Mouse (Mus musculus) gastrocnemius, adult 8-10 months (tissue): Measurements from ENCODE around the gene Lrrtm4. TPM values are rescaled to one million over a fixed set of nuclear protein-coding genes. Genes with fewer than 3 reads are reported as not detected.

ENCODE experiments used
- DNase-seq, 2 experiments: peaks; one replicate each; pipeline ENCODE4 v3.0.0; 2022; ENCODE audit warnings: low spot score in 2 of 2
- total RNA-seq, 4 experiments: library from RNA; stranded (reverse); gene quantifications; 2 replicates each; pipeline ENCODE4 v1.2.4; 2022

Lrrtm4 gene
- total RNA-seq: not detected

DNA sequence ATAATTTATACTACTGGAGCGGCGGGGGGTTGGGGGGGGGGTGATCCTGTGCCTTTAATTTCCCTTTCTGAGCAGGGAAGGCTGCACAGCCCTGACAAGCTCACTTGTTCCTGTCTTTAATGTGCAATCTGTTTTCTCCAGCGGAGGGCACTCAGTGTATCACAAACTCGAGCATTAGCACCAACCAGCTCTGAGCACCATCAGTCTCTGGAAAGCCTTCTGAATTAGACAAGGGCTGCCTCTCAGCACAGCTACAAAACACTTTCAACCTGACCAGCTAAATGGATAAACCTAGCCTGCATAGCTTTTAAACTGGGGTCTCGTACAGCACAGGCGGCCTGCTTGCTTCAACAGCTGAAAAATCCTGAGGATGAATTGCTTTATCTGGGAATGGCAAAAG, at the start of gene Lrrtm4:
TSS of gene Lrrtm4 (plus strand) at position 113 of the 400 bp plus-strand sequence.
- no peak for DNase-seq

DNA sequence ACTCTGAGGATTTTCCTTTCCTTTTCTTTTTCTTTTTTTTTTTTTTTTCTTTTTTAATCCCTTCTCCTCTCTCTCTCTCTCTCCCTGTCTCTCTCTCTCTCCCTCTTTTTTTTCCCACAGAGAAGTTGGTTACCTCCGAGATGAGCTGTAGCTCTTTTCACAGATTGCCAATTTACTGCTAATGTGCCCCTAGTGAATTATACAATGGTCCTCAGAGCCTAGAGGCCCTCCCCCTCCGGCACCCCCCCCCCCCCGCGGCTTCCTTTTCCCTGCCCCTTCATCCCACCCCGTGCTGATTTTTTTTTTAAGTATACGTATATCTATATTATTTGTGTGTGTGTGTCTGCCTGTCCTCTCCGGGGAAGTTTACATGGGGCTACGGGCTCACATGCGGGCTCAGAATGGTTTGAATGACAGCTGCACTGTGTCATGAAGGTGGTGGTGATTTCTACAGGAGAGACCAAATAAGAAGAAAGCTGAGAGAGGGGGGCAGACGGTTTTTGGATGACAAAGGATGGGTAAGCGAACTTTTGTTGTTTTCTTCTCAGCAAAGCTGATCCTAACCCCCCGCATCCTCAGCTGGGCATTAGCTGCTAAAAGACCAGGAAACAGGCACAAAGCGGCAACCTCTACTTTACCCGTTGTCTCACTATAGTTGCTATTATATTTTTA, 648 bp downstream of the Lrrtm4 start:
- DNase-seq: no peak

DNA sequence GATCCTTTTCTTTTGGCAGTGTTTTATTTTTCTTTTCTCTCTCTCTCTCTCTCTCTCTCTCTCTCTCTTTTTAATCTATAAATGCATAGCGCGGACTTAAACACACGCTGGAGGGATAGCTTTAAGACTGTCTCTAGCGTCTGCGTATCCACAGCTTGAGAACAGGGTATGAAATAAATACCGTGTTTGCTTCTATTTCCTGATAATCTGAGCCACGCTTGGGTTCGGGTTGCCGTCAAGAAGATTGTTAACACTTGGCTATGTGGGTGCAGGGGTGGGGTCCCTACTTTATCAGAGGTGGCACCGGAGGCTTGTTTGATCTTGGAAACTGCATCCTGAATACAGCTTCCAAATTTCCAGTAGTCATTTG, 1.2 kb downstream of the Lrrtm4 start:
- no peak for DNase-seq

DNA sequence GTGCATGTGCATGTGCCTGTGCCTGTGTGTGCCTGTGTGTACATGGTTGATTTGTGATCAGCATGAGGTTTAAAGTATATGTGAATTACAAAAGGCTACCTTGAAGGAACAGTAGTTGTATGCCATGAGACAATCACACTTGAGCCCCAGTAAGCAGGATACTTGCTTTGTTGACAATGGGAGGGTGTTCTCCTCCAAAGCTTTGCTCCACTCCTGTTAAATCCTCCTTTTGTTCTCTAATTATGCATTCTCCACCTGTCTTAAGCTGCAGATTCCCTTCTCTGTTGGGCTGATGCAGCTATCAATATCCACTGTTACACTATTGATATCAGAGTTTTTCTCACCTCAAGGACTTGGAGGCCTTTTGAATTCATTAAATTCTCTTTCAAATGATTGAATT, 38.2 kb downstream of the Lrrtm4 start:
- DNase-seq: no peak

DNA sequence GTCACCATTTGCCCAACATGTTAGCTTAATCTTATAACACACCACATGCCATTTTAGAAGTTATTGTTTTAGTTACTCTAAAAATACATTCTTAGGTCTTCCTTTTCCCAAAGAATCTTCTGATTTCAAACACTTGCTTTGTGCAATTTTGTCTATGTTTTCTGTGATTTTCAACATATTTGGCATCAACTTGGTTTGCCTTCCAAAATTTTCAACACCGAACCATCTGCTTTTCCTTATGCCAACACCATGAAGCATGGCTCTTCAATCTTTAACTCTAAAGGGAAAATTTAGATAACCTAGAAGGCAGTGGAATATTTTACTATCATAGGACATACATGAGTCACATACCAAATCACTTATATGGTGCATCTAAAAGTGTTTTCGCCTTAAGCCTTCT, 59.3 kb downstream of the Lrrtm4 start:
- no peak for DNase-seq

DNA sequence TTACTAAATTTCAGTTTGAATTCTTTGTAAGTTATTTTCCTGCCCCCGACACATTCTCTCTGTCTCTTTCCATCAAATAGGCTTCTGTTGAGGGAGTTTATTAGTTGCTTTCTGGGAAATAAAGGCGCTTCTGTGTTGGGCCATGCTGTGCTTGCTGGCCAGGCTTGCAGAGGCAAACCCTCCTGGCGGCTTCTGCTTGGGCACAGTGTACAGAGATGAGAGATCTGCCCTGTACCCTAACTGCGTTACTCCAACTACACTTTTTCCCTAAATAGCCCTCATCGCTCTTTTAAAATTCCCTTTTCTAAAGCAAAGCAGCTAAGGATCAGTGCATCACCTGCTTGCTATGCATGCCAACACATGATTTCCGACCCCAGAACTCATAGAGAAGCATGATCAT, 60.6 kb downstream of the Lrrtm4 start:
- no peak for DNase-seq

GRCm38 (mm10) chr6:80094909-80095308, 76.2 kb downstream of the Lrrtm4 start:
- DNase-seq: no peak

DNA sequence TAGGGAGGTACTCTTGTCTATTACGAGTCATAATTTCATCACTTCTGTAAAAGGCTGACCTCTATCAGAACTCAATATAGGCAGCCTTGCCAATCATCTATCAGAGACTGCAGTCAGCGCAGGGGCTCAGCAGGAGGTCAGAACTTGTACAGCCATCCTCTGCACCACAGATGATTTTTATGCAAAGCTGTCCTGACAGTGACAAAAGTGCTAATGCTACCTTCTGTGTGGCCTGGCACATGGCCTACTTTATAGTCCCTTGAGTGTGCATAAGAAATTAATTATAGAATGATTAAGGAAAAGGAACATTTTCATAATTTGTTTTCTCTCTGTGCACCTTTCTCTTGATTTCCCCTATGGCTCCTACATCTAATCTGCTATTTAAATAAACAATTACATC, 86.7 kb downstream of the Lrrtm4 start:
- no peak for DNase-seq

DNA sequence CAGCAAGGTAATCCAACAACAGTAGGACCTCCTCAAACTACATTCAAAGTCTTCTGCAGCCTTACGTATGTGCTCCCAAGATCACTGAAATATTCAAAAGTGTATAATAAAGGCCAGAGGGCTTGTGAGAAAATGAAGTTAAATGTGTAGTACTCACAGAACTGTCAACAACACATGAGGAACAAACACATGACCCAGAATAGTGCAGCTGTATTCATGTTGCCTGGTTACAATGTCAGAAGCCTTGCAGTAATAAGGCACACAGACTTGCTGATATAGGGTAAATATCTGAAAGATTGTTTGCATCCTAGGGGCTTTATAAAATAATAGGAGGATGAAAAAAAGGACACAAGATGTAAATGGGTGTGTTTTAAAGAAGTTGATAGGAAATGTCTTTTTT, 87.2 kb downstream of the Lrrtm4 start:
- no peak for DNase-seq

GRCm38 (mm10) chr6:80126419-80126818, 107.7 kb downstream of the Lrrtm4 start:
- no peak for DNase-seq

GRCm38 (mm10) chr6:80162585-80162984, 143.9 kb downstream of the Lrrtm4 start:
- DNase-seq: no peak

DNA sequence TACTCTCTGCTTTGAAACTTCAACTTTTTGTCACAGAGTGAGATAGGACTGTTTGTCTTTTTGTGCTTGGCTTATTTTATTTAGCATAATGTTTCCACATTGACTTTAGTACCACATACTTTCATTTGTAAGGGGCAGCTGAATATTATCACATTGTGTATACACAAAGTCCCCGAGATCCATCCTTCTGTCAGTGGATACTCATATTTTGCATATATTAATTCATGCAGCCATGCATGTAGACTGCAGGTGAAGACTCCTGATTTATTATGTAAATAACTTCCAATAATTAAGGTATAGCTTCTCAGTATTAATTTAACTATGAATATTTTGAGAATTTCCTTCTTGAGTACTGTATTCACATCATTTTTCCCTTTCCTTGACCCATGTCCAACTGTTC, 163.2 kb downstream of the Lrrtm4 start:
- DNase-seq: no peak

DNA sequence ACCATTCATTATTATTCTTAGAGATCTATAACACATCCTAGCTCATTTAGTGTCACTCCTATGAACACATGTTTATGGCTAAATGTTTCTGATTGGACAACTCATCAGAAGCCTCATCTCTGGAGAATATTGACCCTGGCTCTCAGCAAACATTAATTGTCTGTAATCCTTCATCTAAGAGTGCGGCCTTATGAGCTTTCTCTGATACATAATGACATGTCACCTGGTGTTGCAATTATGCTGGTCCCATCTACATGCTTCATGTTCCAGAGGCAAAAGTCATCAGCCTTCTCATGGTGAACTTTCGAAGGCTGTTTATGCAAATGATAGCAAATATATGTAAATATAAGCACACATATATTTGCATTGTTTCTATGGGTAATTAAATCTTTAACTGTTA, 163.7 kb downstream of the Lrrtm4 start:
- no peak for DNase-seq

GRCm38 (mm10) chr6:80185489-80186113, 166.9 kb downstream of the Lrrtm4 start:
- no peak for DNase-seq

DNA sequence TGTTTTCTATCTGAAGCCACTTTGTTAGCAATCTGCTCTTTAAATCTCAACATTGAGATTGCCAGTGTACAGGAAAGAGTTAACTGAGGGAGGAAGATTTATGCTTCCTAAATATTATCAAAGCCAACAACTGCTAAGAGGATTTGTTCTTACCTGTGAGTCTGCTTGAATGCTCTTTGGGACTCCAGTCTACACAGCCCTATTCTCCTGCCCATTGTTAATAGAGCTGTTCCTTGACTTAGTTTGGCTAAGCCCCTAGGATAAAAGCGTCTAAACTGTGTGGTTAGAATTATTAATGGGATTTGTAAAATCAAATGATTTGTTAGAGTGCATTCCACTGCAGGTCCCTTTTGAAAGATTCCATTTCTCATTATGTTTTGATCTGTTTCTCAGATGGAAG, 168.1 kb downstream of the Lrrtm4 start:
- no peak for DNase-seq

DNA sequence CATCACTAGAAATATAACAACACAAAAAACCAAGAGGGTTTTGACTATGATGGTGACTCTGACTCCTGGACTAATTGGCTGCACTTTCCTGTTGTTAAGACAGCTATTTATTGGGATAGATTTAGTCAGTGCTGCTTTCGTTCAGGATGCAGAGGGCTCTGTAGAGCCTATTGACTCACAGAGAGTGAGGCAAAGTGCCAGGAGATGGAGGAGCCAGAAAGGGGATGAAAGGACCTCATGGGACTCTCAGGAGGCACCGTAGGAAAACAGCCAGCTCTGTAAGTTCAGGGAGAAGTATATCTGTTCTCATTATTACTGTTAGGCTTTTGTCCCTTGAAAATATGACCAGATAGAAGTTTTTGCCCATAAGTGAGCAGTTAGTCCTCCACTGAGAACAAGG, 190.8 kb downstream of the Lrrtm4 start:
- no peak for DNase-seq

GRCm38 (mm10) chr6:80210281-80210680, 191.6 kb downstream of the Lrrtm4 start:
- DNase-seq: no peak

DNA sequence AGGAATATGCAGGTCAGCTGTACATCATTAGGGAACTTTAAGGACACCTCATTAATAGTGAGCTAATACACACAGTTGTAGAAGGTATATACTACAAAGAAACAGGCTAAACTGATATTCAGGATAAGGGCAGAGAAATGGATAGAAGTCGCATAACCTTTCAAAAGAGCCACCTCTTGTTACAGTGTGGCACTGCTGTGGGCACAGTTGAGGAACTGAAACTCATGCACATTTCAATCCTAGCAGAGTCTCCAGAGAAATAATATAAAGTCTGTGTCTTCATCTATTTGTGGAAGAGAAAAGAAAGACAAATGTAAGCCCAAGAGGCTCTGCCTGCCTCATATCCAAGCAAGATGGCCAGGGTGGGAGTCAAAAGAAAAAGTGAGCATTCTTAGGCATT, 242.9 kb downstream of the Lrrtm4 start:
- no peak for DNase-seq

- no peak for DNase-seq
These were observed 245.3 kb downstream of the Lrrtm4 start for GRCm38 (mm10) chr6:80263972-80264371.

DNA sequence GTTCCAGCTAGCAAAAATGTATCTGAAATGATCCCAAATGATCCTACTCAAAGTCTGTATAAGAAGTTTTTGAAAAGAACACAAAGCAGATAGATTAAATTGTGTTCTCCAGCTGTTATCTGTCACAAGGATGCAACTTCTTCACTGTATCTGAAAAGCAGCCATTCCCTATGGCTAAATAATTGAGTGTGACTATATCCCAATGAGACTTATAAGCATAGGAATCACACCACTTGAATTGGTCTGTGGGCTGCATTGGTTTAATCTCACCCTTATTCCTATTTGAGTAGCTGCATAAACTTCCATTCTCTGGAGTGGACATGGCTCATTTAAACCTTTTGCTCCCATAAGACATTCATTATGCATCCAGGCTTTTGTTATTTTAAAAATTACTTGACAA, 245.9 kb downstream of the Lrrtm4 start:
- no peak for DNase-seq

- DNase-seq: no peak
These were observed 247.1 kb downstream of the Lrrtm4 start for GRCm38 (mm10) chr6:80265746-80266145.

GRCm38 (mm10) chr6:80286968-80287367, 268.3 kb downstream of the Lrrtm4 start:
- DNase-seq: no peak

- no peak for DNase-seq
These were observed 283.2 kb downstream of the Lrrtm4 start for GRCm38 (mm10) chr6:80301871-80302270.

GRCm38 (mm10) chr6:80303568-80303967, 284.9 kb downstream of the Lrrtm4 start:
- no peak for DNase-seq
